Mouse (Mus musculus) CD4-positive naive resting alpha-beta T cell, adult 76 days (primary cell): ENCODE data around the gene Tbc1d10b. TPM values are rescaled to one million over a fixed set of nuclear protein-coding genes. Genes with fewer than 3 reads are reported as not detected.

ENCODE experiments used
- total RNA-seq: library from RNA; stranded (reverse); gene quantifications from one replicate; pipeline ENCODE4 v1.2.4, GENCODE M21; 2023

Tbc1d10b gene
- total RNA-seq: 42.1 TPM

GRCm38 (mm10) chr7:127208295-127208552 is at the start of gene Tbc1d10b:
Gene Tbc1d10b (minus strand): TSS chr7:127208468.

GRCm38 (mm10) chr7:127243870-127244657 is 35.8 kb upstream of the Tbc1d10b start, which contains the start of gene Zfp771:
Gene Zfp771 (plus strand): TSS chr7:127244274.

DNA sequence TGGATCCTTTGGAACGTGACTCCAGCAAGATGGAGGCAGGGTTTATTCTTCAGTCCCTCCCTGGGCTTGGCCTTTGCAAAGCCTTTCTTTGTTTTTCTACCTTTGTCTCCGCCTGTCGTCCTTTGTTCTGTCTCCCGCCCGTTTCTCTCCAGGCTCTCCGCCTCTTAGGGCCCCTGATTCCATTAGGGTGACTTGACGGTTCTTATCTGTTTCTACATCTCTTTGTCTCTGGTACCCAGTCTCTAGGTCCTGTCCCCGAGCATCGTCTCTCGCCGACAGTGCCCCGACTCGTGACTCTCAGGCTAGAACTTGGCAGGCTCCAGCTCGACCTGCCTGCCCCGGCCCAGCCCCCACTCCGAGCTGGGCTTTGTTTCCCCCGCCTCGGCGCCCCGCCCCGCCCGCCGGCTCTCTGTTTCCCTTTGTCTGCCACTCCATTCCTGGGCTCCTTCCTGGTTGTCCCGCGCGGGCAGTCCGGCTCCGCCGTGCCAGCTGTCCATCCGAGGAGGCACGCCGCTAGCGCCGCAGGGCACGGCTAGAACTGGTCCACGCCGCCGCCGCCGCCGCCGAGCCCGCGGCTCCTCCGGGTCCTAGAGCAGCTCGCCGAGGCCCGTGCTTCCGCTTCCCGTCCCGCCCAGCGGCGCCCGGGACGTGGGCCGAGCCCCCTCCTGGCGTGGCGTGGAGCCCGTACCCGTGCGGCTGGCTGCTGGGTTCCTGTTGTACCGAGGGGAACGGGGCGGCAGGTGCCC is 24.5 kb upstream of the Tbc1d10b start, which contains the start of the genes Zfp553 and Sept1:
Gene Zfp553, plus strand, starts transcription at position 440 of the 746 bp plus-strand sequence.
Gene Sept1, minus strand, starts transcription at position 509 of the 746 bp plus-strand sequence.

DNA sequence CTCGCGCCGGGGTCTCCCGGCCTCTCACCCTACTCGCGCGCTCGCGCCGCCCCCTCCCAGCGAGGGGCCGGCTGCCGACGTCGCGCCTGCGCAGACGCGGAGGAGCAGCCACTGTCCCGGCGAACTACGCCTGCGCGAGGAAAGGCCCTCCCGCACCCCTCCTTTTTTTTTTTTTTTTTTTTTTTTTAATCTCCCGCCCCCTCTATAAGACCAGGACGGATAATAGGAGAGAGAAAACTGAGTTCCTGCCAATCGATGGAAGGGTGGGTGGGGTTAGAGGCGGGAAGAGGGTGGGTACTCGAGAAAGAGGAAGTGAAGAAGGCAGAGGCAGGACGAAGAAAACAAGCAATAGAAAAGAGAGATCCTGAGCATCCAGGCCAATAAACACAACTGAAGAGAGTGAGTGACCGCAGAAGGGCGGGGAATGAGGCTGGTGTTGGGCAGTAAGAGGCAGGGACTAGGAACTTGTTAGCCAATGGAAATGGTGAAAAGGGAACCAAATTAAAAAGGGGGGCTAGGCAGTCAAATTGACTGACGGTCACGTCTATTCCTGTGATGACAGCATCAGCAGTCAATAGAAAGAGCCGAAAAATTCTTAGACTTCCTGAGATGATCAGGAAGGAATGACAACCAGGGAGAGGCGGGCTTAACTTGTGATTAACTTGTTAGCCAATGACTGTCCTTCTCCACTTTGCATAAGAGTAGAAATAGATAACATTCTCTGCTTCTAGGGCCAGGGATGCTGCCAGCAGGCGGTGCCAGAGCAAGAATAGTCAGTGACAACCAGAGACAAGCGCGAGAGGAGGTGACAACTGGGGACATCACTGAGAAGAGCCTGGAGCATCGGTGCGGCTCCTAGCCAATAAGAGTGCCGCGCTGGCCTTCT is 528 bp upstream of the Tbc1d10b start, which contains the start of gene Mylpf:
Gene Mylpf, plus strand, starts transcription at position 338 of the 886 bp plus-strand sequence.

GRCm38 (mm10) chr7:127195544-127196295 is 12.5 kb downstream of the Tbc1d10b start, which contains the start of gene Cd2bp2:
Gene Cd2bp2 (minus strand): TSS chr7:127196050.

Other genes starting within 250 kb of the Tbc1d10b start
- 99.9 TPM for gene Cdipt, start 232.6 kb downstream of the Tbc1d10b start, total RNA-seq
- 0.62 TPM for gene Cdiptos, start 232.4 kb downstream of the Tbc1d10b start, total RNA-seq
- gene Mvp, start 193.8 kb downstream of the Tbc1d10b start, total RNA-seq: 25.5 TPM
- 5.4 TPM for gene Pagr1b, start 192.0 kb downstream of the Tbc1d10b start, total RNA-seq
- gene Pagr1a, start 191.1 kb downstream of the Tbc1d10b start, total RNA-seq: 26.5 TPM
- gene Gm42742, start 187.4 kb downstream of the Tbc1d10b start, total RNA-seq: 32.5 TPM
- 5.3 TPM for gene Prrt2, start 187.3 kb downstream of the Tbc1d10b start, total RNA-seq
- gene Maz, start 181.4 kb downstream of the Tbc1d10b start, total RNA-seq: 197 TPM
- 3.0 TPM for gene Kif22, start 166.0 kb downstream of the Tbc1d10b start, total RNA-seq
- not detected for gene Zg16, start 121.1 kb downstream of the Tbc1d10b start, total RNA-seq
- 36.6 TPM for gene AI467606, start 117.1 kb downstream of the Tbc1d10b start, total RNA-seq
- gene Qprt, start 86.2 kb downstream of the Tbc1d10b start, total RNA-seq: 44.2 TPM
- gene Spn, start 70.6 kb downstream of the Tbc1d10b start, total RNA-seq: 334 TPM
- gene Cd2bp2, start 12.4 kb downstream of the Tbc1d10b start, total RNA-seq: 71.0 TPM
- gene Mylpf, start 422 bp upstream of the Tbc1d10b start, total RNA-seq: 19.4 TPM
- gene Zfp553, start 24.6 kb upstream of the Tbc1d10b start, total RNA-seq: 9.7 TPM
- gene Sept1, start 24.7 kb upstream of the Tbc1d10b start, total RNA-seq: 620 TPM
- gene Zfp771, start 35.8 kb upstream of the Tbc1d10b start, total RNA-seq: 16.4 TPM
- 8.0 TPM for gene Dctpp1, start 52.2 kb upstream of the Tbc1d10b start, total RNA-seq
- 23.0 TPM for gene Sephs2, start 65.6 kb upstream of the Tbc1d10b start, total RNA-seq
- 193 TPM for gene Itgal, start 87.8 kb upstream of the Tbc1d10b start, total RNA-seq
- 0.21 TPM for gene Zfp768, start 137.1 kb upstream of the Tbc1d10b start, total RNA-seq
- 23.2 TPM for gene Zfp747, start 167.6 kb upstream of the Tbc1d10b start, total RNA-seq
- gene 9130019O22Rik, start 178.7 kb upstream of the Tbc1d10b start, total RNA-seq: 4.7 TPM
- gene E430018J23Rik, start 185.2 kb upstream of the Tbc1d10b start, total RNA-seq: 14.9 TPM
- gene Zfp764, start 198.4 kb upstream of the Tbc1d10b start, total RNA-seq: 12.5 TPM
- gene Zfp688, start 213.6 kb upstream of the Tbc1d10b start, total RNA-seq: 14.6 TPM
- 9.8 TPM for gene Zfp689, start 240.7 kb upstream of the Tbc1d10b start, total RNA-seq